Mouse (Mus musculus) liver, embryonic 18 days (tissue): ENCODE results near the gene Olfr875. TPM values are rescaled to one million over a fixed set of nuclear protein-coding genes. Genes with fewer than 3 reads are reported as not detected.

Source experiments
- polyA plus RNA-seq: library from polyadenylated mRNA; depleted of rRNA; stranded (reverse); fragments of >200 nt; gene quantifications from 2 replicates; pipeline ENCODE4 v1.2.3, GENCODE M21; 2012; rRNA removed

Gene Olfr875
- polyA plus RNA-seq: not detected in 2 replicates

GRCm38 (mm10) chr9:37771759-37772158 lies at the start of gene Olfr875:
TSS of gene Olfr875 (plus strand) at chr9:37771857.

GRCm38 (mm10) chr9:37744806-37745205 lies 26.9 kb upstream of the Olfr875 start, which contains the start of gene Olfr874:
TSS of gene Olfr874 (plus strand) at chr9:37745106.

GRCm38 (mm10) chr9:37802731-37803130 lies 31.1 kb downstream of the Olfr875 start, which contains the start of gene Olfr876:
TSS of gene Olfr876 (plus strand) at chr9:37803031.

Other genes starting within 250 kb of the Olfr875 start
- gene Esam, start 243.8 kb upstream of the Olfr875 start, polyA plus RNA-seq: 10.9 and 11.6 TPM in 2 replicates
- 0.84 and 0.95 TPM in 2 replicates for gene Vsig2, start 232.6 kb upstream of the Olfr875 start, polyA plus RNA-seq
- gene Nrgn, start 219.0 kb upstream of the Olfr875 start, polyA plus RNA-seq: 5.8 and 6.3 TPM in 2 replicates
- 3.5 and 3.8 TPM in 2 replicates for gene Siae, start 216.2 kb upstream of the Olfr875 start, polyA plus RNA-seq
- 1.2 TPM in 2 replicates for gene Spa17, start 158.1 kb upstream of the Olfr875 start, polyA plus RNA-seq
- gene Tbrg1, start 114.5 kb upstream of the Olfr875 start, polyA plus RNA-seq: 30.0 and 33.7 TPM in 2 replicates
- not detected in 2 replicates for gene Panx3, start 102.6 kb upstream of the Olfr875 start, polyA plus RNA-seq
- gene Olfr160, start 55.6 kb upstream of the Olfr875 start, polyA plus RNA-seq: not detected in 2 replicates
- gene Olfr874, start 26.8 kb upstream of the Olfr875 start, polyA plus RNA-seq: not detected in 2 replicates
- not detected in 2 replicates for gene Olfr876, start 31.2 kb downstream of the Olfr875 start, polyA plus RNA-seq
- not detected in 2 replicates for gene Olfr877, start 82.4 kb downstream of the Olfr875 start, polyA plus RNA-seq
- gene Olfr145, start 124.9 kb downstream of the Olfr875 start, polyA plus RNA-seq: not detected in 2 replicates
- gene Olfr878, start 146.0 kb downstream of the Olfr875 start, polyA plus RNA-seq: not detected in 2 replicates
- not detected in 2 replicates for gene Olfr881, start 220.0 kb downstream of the Olfr875 start, polyA plus RNA-seq